Mouse (Mus musculus): ENCODE results near the gene H6pd. TPM values are rescaled to one million over a fixed set of nuclear protein-coding genes. Genes with fewer than 3 reads are reported as not detected.

H6pd gene
- polyA plus RNA-seq, 1 experiment from 2014 or later, result 14.9 TPM

GRCm38 (mm10) chr4:149965242-149965641 lies 43.6 kb downstream of the H6pd start:
- no peaks in the 10 kb centered on the region for H3K9me3 ChIP-seq (replicated peaks; ENCODE audit: control insufficient read depth, low read length)
- H3K36me3 ChIP-seq (ENCODE audit: control insufficient read depth, insufficient read depth, low read length), result no peaks in the 10 kb centered on the region
- no peak overlapping the region for H3K4me3 ChIP-seq (replicated peaks; ENCODE audit: low read length)
- H3K27me3 ChIP-seq (ENCODE audit: control insufficient read depth, insufficient read depth, low read length), result no peaks in the 10 kb centered on the region; the same call in 1 of the 2 replicates
- H3K4me1 ChIP-seq (ENCODE audit: control insufficient read depth, insufficient read depth, low read length), result 0 out of 2 replicates have a peak, but pooled peaks cover 6% of the 10 kb centered on the region
- H3K27ac ChIP-seq (ENCODE audit: low read length), result no peak overlapping the region
- H3K9ac ChIP-seq (ENCODE audit: low read length), result no peak overlapping the region
- ATAC-seq (ENCODE audit: insufficient read depth, low FRiP score), result no peak
- no peak overlapping the region for H3K4me2 ChIP-seq (ENCODE audit: low read depth, low read length)
- 68% methylated on average over 6 of the region's 6 CpGs for WGBS

GRCm38 (mm10) chr4:149964770-149965169 lies 44.1 kb downstream of the H6pd start:
- no peak overlapping the region; the same call in 1 of the 2 replicates for H3K9ac ChIP-seq (ENCODE audit: low read length)
- H3K4me3 ChIP-seq (replicated peaks; ENCODE audit: low read length), result no peak overlapping the region
- no peak overlapping the region for H3K27ac ChIP-seq (ENCODE audit: low read length)
- H3K9me3 ChIP-seq (replicated peaks; ENCODE audit: control insufficient read depth, low read length), result no peaks in the 10 kb centered on the region
- 67% methylated on average over 3 of the region's 3 CpGs for WGBS
- no peaks in the 10 kb centered on the region for H3K36me3 ChIP-seq (ENCODE audit: control insufficient read depth, insufficient read depth, low read length)
- H3K4me2 ChIP-seq (ENCODE audit: low read depth, low read length), result no peak overlapping the region
- ATAC-seq (ENCODE audit: insufficient read depth, low FRiP score), result no peak
- no peaks in the 10 kb centered on the region for H3K27me3 ChIP-seq (ENCODE audit: control insufficient read depth, insufficient read depth, low read length)
- 0 out of 2 replicates have a peak, but pooled peaks cover 6% of the 10 kb centered on the region for H3K4me1 ChIP-seq (ENCODE audit: control insufficient read depth, insufficient read depth, low read length)

GRCm38 (mm10) chr4:149964285-149964684 lies 44.5 kb downstream of the H6pd start:
- 83% methylated on average over 8 of the region's 8 CpGs for WGBS
- H3K4me1 ChIP-seq (ENCODE audit: control insufficient read depth, insufficient read depth, low read length), result 0 out of 2 replicates have a peak, but pooled peaks cover 6% of the 10 kb centered on the region
- no peak overlapping the region for H3K4me3 ChIP-seq (replicated peaks; ENCODE audit: low read length)
- no peak overlapping the region for H3K4me2 ChIP-seq (ENCODE audit: low read depth, low read length)
- H3K36me3 ChIP-seq (ENCODE audit: control insufficient read depth, insufficient read depth, low read length), result no peaks in the 10 kb centered on the region
- no peak for ATAC-seq (ENCODE audit: insufficient read depth, low FRiP score)
- H3K27me3 ChIP-seq (ENCODE audit: control insufficient read depth, insufficient read depth, low read length), result no peaks in the 10 kb centered on the region
- no peak overlapping the region for H3K9ac ChIP-seq (ENCODE audit: low read length)
- no peaks in the 10 kb centered on the region for H3K9me3 ChIP-seq (replicated peaks; ENCODE audit: control insufficient read depth, low read length)
- H3K27ac ChIP-seq (ENCODE audit: low read length), result no peak overlapping the region

GRCm38 (mm10) chr4:149960391-149960790 lies 48.4 kb downstream of the H6pd start:
- H3K9me3 ChIP-seq (replicated peaks; ENCODE audit: control insufficient read depth, low read length), result no peaks in the 10 kb centered on the region
- H3K9ac ChIP-seq (ENCODE audit: low read length), result no peak overlapping the region
- 0 out of 2 replicates have a peak, but pooled peaks cover 2% of the 10 kb centered on the region for H3K4me1 ChIP-seq (ENCODE audit: control insufficient read depth, insufficient read depth, low read length)
- no peak overlapping the region for H3K4me2 ChIP-seq (ENCODE audit: low read depth, low read length)
- no peak for ATAC-seq (ENCODE audit: insufficient read depth, low FRiP score)
- H3K36me3 ChIP-seq (ENCODE audit: control insufficient read depth, insufficient read depth, low read length), result no peaks in the 10 kb centered on the region
- peaks cover 17% of the 10 kb centered on the region; the same call in 1 of the 2 replicates for H3K27me3 ChIP-seq (ENCODE audit: control insufficient read depth, insufficient read depth, low read length)
- no peak overlapping the region for H3K4me3 ChIP-seq (replicated peaks; ENCODE audit: low read length)
- 80% methylated on average over 7 of the region's 7 CpGs for WGBS
- H3K27ac ChIP-seq (ENCODE audit: low read length), result no peak overlapping the region

- H3K9me3 ChIP-seq (replicated peaks; ENCODE audit: control insufficient read depth, low read length), result no peaks in the 10 kb centered on the region
- ATAC-seq (ENCODE audit: insufficient read depth, low FRiP score), result no peak
- 0 out of 2 replicates have a peak, but pooled peaks cover 2% of the 10 kb centered on the region for H3K4me1 ChIP-seq (ENCODE audit: control insufficient read depth, insufficient read depth, low read length)
- peaks cover 17% of the 10 kb centered on the region; the same call in 1 of the 2 replicates for H3K27me3 ChIP-seq (ENCODE audit: control insufficient read depth, insufficient read depth, low read length)
- H3K27ac ChIP-seq (ENCODE audit: low read length), result no peak overlapping the region
- H3K4me2 ChIP-seq (ENCODE audit: low read depth, low read length), result no peak overlapping the region
- WGBS, result 53% methylated on average over 10 of the region's 10 CpGs
- no peak overlapping the region for H3K9ac ChIP-seq (ENCODE audit: low read length)
- no peaks in the 10 kb centered on the region for H3K36me3 ChIP-seq (ENCODE audit: control insufficient read depth, insufficient read depth, low read length)
- H3K4me3 ChIP-seq (replicated peaks; ENCODE audit: low read length), result no peak overlapping the region
Measured at GRCm38 (mm10) chr4:149959816-149960215, 49.0 kb downstream of the H6pd start.

GRCm38 (mm10) chr4:149958566-149958965 lies 50.3 kb downstream of the H6pd start:
- H3K4me3 ChIP-seq (replicated peaks; ENCODE audit: low read length), result no peak overlapping the region
- H3K27me3 ChIP-seq (ENCODE audit: control insufficient read depth, insufficient read depth, low read length), result peaks cover 17% of the 10 kb centered on the region; the same call in 1 of the 2 replicates
- WGBS, result 5% methylated on average over 5 of the region's 5 CpGs
- H3K36me3 ChIP-seq (ENCODE audit: control insufficient read depth, insufficient read depth, low read length), result no peaks in the 10 kb centered on the region
- H3K4me2 ChIP-seq (ENCODE audit: low read depth, low read length), result no peak overlapping the region
- no peaks in the 10 kb centered on the region for H3K9me3 ChIP-seq (replicated peaks; ENCODE audit: control insufficient read depth, low read length)
- no peak for ATAC-seq (ENCODE audit: insufficient read depth, low FRiP score)
- H3K9ac ChIP-seq (ENCODE audit: low read length), result no peak overlapping the region
- H3K27ac ChIP-seq (ENCODE audit: low read length), result no peak overlapping the region
- peaks cover 7% of the 10 kb centered on the region; the same call in 1 of the 2 replicates for H3K4me1 ChIP-seq (ENCODE audit: control insufficient read depth, insufficient read depth, low read length)

- Histone ChIP-seq H3K9me3 (replicated peaks; ENCODE audit: control insufficient read depth, low read length) (no peaks in the 10 kb centered on the region), H3K4me3 (replicated peaks; ENCODE audit: low read length) (no peak overlapping the region), H3K4me1 (ENCODE audit: control insufficient read depth, insufficient read depth, low read length) (peaks cover 12% of the 10 kb centered on the region; the same call in 1 of the 2 replicates), H3K27me3 (ENCODE audit: control insufficient read depth, insufficient read depth, low read length) (peaks cover 17% of the 10 kb centered on the region; the same call in 1 of the 2 replicates), H3K36me3 (ENCODE audit: control insufficient read depth, insufficient read depth, low read length) (no peaks in the 10 kb centered on the region), H3K4me2 (ENCODE audit: low read depth, low read length) (no peak overlapping the region), H3K9ac (ENCODE audit: low read length) (no peak overlapping the region), H3K27ac (ENCODE audit: low read length) (no peak overlapping the region)
- WGBS, result 43% methylated on average over 13 of the region's 13 CpGs
- no peak for ATAC-seq (ENCODE audit: insufficient read depth, low FRiP score)
Measured at GRCm38 (mm10) chr4:149956048-149956447, 52.8 kb downstream of the H6pd start.

GRCm38 (mm10) chr4:149955631-149956030 lies 53.2 kb downstream of the H6pd start:
- no peak for ATAC-seq (ENCODE audit: insufficient read depth, low FRiP score)
- Histone ChIP-seq H3K9ac (ENCODE audit: low read length) (peak overlapping the region; percentile 64), H3K27me3 (ENCODE audit: control insufficient read depth, insufficient read depth, low read length) (peaks cover 17% of the 10 kb centered on the region; the same call in 1 of the 2 replicates)

GRCm38 (mm10) chr4:149954893-149955439 lies 53.9 kb downstream of the H6pd start, which contains the start of gene Spsb1:
Gene Spsb1, minus strand, starts transcription at chr4:149955043.
- ATAC-seq (ENCODE audit: insufficient read depth, low FRiP score), result peak; percentile 96
- Histone ChIP-seq H3K9ac (ENCODE audit: low read length) (peak within 1 kb of the TSS; percentile 91), H3K9me3 (replicated peaks; ENCODE audit: control insufficient read depth, low read length) (no peaks in the 10 kb centered on the region), H3K27me3 (ENCODE audit: control insufficient read depth, insufficient read depth, low read length) (peaks cover 17% of the 10 kb centered on the region; the same call in 1 of the 2 replicates), H3K27ac (ENCODE audit: low read length) (peak within 1 kb of the TSS; percentile 76), H3K36me3 (ENCODE audit: control insufficient read depth, insufficient read depth, low read length) (no peaks in the 10 kb centered on the region), H3K4me1 (ENCODE audit: control insufficient read depth, insufficient read depth, low read length) (peaks cover 12% of the 10 kb centered on the region; the same call in 1 of the 2 replicates), H3K4me2 (ENCODE audit: low read depth, low read length) (peak within 1 kb of the TSS; percentile 100), H3K4me3 (replicated peaks; ENCODE audit: low read length) (peak within 1 kb of the TSS; percentile 71)
- under 1% methylated on average over 51 of the region's 51 CpGs for WGBS

More at GRCm38 (mm10) chr4:149955631-149956030, 53.2 kb downstream of the H6pd start:
- H3K4me1 ChIP-seq (ENCODE audit: control insufficient read depth, insufficient read depth, low read length), result peaks cover 12% of the 10 kb centered on the region; the same call in 1 of the 2 replicates
- H3K27ac ChIP-seq (ENCODE audit: low read length), result 0 out of 2 replicates have a peak overlapping the region, but pooled peaks have one; percentile 16
- no peaks in the 10 kb centered on the region for H3K9me3 ChIP-seq (replicated peaks; ENCODE audit: control insufficient read depth, low read length)
- peak overlapping the region; percentile 71 for H3K4me3 ChIP-seq (replicated peaks; ENCODE audit: low read length)
- 12% methylated on average over 15 of the region's 15 CpGs for WGBS
- no peaks in the 10 kb centered on the region for H3K36me3 ChIP-seq (ENCODE audit: control insufficient read depth, insufficient read depth, low read length)
- H3K4me2 ChIP-seq (ENCODE audit: low read depth, low read length), result peak overlapping the region; percentile 100

Data from stomach, embryonic 16.5 days (tissue).